Mouse (Mus musculus): ENCODE data around the gene Gm29554. TPM values are rescaled to one million over a fixed set of nuclear protein-coding genes. Genes with fewer than 3 reads are reported as not detected.

The Gm29554 gene
- polyA plus RNA-seq (2015; fragmentation: Illumina TruSeq; extraction: RNeasy Lipid Tissue Mini Kit (QIAGEN cat#74804); ENCODE audit: insufficient read depth, low read depth, low replicate concordance): not detected

DNA sequence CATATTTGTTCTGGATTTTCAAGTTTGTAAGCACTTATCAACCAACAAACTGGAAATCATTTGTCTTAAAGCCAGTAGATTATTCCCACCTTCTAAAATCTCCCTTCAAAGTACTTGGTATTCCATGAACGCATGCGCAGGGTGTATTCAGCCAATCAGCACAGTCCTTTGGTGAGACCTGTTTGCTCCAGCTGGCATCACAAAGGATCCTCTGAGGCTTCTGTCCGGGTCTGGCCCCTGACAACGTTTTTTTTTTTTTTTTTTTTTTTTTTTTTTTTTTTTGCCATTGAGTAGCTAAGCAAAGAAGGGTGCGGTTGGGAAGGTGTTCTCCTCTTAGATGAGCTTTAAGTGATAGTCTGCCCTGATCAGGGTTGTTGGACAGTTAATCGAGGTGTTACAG lies at the start of gene Gm29554:
Gene Gm29554 (plus strand): TSS at position 301 of the 400 bp plus-strand sequence.

Other genes with a start within 250 kb of the Gm29554 start
- gene Gm20812, start 108.0 kb downstream of the Gm29554 start, polyA plus RNA-seq (2015; fragmentation: Illumina TruSeq; extraction: RNeasy Lipid Tissue Mini Kit (QIAGEN cat#74804); ENCODE audit: insufficient read depth, low read depth, low replicate concordance): not detected